Mouse (Mus musculus): Measurements from ENCODE around the gene 1600014C23Rik.

The 1600014C23Rik gene

GRCm38 (mm10) chr17:45751359-45751758 is 17.7 kb upstream of the 1600014C23Rik start:
- no peak for DNase-seq

GRCm38 (mm10) chr17:45749100-45749499 is 15.5 kb upstream of the 1600014C23Rik start:
- no peak for DNase-seq

DNA sequence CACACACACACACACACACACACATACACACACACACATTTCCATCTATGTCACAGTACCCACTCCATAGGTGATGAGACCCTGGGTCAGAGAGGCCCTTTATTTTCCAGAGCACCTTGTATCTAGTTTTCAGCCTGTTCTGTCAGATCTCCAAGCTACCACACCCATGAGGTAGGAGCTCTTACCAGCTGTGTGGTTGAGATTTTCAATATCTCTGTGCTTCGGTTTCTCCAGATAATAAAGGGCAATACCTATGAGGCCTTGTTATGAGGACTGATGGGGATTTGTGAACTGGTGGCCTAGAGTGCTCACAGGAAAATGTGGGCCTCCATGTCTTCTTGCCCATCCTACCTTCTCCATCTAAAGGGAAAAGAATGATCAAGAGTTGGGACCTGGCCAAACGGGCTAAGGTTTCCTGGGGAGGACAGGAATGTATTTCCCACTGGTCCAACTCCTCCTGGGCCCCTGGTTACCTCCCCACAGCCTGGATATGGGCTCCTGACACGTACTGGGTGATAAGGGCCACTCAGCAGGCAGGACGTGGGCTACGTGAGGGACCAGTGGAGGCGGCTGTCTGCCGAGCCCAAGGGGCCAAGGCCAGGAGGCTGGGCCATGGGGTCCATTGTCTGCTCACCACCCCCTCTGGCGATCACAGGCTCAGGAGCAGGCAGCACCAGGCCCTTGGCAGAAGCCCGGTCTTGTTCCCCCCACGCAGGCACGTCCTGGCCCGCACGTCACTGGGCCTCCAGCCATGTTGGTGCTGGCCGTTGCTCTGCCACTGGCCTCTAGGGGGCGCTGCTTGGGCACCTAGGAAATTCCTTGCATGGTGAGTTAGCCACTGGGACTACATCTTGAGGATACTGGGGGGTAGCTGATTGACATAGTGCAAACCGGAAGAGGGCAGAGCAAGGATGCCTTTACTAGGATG is 14.5 kb upstream of the 1600014C23Rik start:
- DNase-seq: peak; percentile 78

- no peak for DNase-seq
Observed at GRCm38 (mm10) chr17:45747293-45747692, 13.6 kb upstream of the 1600014C23Rik start.

DNA sequence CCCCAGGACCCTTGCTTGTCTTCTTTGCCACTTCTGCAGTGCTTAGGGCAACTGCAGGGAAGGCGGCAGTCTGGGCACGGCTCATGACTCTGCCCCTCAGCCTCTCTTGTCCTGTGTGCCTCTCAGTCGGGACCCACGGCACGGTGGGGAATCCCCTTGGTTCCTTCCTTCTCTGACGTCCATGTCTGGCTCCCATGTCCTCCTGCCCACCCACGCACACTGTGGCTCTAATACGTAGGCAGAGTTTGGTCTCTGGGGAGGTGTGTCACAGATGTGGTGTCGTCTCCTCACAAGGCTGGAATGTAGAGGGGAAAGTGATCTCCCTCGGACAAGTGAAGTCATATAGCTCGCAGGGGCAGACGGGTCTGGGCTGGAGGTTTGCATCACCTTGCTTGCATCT is 13.1 kb upstream of the 1600014C23Rik start:
- no peak for DNase-seq

DNA sequence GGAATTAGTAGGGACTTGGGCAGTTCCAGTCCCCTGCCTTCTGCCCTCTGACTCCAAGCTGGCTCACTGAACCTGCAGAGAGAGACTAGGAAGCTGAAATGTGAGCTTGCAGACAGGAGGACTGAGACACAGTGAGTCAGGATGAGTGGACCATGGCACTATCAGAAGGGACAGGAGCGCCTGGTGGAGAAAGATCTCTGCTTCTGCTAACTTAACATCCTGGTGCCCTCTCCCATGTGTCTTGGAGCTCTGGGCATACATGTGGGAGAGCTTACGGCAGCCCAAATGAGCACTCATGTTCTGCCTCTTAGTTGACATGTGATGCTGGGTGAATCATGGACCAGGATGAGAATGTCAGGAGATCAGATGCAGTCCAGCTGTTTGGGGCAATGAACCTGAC is 12.0 kb upstream of the 1600014C23Rik start:
- DNase-seq: peak; percentile 61

DNA sequence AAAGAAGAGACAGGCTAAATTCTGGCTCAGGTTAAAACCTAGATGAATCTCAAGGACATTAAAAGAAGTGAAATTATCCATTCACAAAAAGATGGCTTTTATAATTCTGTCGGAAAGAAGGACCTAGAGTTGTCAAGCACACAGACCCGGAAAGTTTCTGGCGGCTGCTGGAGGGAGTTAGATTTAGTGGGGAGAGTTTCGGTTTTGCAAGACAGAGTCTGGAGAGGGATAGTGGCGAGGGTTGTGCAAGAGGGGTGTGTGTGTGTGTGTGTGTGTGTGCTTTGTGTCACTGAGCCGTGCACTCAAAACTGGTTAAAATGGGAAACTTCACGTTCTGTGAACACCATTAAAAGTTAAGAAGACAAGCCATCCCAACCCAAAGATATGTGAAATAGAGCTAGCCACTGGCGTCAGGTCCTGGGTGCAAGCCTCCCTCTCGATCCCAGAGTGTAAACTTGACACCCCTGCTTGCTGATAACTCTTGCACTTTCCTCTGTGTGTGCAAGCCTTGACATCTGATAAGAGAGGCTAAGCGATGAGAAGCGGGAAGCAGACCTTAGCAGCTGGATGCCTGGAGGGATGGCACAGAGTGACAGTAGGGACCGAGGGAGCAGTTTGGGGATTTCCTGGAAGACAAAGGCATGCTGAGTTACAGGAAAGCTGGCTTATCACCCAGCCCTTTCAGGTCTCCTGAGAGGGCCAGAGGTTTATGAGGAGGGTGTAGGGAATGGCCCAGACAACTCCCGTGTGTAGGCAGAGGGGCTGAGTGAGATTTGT is 8.9 kb upstream of the 1600014C23Rik start:
- peak; percentile 62 for DNase-seq

DNA sequence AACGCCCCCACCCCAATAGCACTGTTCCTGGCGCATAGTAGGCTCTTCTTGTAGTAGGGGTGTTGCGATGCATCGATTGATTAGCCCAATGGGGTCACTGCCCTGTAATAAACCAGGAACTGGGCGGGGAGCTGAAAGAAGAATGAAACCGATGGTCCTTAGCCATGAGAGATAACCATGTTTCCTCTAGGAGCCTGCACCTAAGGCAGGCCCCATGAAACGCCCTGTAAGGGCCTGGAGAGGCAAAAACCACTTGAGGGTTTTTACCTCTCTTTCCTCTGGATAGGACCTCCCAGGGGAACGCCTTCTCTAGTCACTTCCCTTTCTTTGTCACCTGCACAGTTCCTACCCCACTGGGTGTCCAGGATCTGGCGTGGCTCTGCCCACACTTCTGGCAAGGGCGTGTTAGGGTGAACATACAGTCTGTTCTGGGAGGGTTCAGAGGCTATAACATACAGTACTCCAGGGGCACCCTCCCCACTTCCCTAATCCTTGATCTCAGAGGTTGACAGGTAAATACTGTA is 3.5 kb upstream of the 1600014C23Rik start:
- peak; percentile 44 for DNase-seq

DNA sequence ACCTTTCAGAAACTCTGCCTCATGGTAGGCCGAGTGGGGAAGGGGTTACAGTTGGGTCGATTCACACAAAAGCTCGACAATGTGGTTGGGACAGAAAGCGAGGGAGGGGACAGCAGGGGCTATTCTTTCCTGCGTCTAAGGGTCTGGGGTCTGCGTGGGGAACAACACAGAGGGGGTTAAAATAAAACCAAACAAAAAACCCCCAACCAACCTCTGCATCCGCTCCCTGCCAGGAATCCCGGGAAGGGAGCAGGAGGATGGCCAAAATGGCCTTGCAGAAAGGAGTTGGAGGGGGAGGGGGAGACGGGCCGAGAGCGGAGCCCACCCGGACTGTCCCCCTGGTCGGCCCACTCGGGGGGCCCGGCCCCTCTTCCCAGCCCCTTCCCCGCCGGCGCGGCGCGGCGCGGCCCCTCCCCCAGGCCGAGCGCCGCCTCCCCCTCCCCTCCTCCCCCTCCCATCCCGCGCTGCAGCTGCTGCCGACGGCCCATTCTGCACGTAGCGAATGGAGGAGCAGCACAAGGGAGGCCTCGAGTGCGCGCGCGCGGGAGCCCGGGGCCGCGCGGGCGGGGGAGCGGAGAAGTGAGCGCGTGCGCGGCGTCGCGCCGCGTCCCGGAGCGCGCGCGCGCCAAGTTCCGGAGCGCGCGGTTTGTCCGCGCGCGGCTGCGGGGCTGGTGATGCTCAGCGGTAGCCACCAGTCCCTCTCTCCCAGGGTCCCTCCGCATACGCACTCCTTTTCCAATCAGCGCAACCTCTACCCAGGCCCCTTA is 2.9 kb upstream of the 1600014C23Rik start:
- DNase-seq: peak; percentile 92

DNA sequence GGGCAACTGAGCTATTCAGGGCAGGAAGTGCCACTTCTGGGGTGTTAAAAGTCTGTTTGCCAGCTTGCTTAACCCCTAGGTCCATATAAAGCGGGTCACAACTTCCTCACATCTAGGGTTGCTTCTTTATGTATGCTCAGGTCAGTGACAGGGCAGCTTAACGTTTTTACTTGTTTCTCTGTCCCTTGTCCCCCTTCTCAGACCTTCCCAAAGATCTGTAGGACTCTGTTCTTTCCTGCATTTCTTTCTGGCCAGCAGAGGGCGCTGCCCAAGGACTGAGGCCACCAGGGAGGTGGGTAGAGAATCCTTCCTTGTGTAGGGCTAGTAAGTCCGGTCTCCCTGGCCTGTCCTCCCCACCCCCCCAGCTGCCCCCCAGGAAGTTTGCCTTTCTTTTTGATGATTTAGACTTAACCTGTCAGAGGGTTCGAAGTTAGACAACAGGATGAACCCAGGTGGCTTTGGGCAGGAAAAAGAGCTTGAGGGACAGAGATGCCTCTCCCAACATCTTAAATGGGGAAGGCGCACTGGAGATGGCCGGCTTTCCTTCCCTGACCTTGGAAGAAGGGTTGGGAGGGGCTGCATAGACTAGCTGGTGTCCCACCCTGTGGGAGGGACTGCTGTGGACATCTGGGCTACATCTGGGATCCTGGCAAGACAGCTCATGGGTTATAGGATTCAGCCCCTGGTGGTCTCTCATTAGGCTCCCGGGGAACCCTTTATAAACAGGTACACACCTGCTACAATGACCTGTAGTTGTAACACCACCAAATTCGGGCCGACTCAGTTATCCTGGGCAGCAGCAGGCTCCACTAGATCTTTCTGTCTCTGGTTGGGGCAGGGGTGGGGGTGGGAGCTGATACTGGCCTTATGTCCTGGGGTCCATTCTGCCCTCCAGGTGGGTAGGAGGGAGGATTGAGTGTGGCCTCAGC is 2.0 kb upstream of the 1600014C23Rik start:
- peak; percentile 89 for DNase-seq

- DNase-seq: no peak
Observed at GRCm38 (mm10) chr17:45734881-45735280, 1.2 kb upstream of the 1600014C23Rik start.

DNA sequence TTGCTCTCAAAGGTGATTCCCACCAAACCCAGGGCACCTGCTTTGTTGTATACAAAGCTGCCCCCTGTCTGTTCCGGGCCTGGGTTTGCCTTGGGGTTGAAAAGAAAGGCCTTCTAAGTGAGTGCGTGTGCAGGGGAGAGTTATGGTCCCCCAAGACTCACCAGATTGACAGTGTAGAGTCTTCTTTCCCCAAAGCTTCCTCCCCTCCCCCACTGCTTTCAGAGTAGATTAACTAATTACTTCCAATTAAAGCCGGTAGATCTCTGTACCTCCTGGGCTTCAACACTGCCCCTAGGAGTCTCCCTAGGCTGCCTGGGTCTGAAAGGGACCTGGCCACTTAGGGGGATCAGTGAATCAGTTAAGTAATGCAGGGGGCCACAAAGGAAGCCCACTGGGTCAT is 689 bp upstream of the 1600014C23Rik start:
- DNase-seq: no peak

- DNase-seq: no peak
Observed at GRCm38 (mm10) chr17:45733038-45733734, 458 bp downstream of the 1600014C23Rik start.

- peak; percentile 82 for DNase-seq
Observed at GRCm38 (mm10) chr17:45731172-45731864, 2.3 kb downstream of the 1600014C23Rik start.

DNA sequence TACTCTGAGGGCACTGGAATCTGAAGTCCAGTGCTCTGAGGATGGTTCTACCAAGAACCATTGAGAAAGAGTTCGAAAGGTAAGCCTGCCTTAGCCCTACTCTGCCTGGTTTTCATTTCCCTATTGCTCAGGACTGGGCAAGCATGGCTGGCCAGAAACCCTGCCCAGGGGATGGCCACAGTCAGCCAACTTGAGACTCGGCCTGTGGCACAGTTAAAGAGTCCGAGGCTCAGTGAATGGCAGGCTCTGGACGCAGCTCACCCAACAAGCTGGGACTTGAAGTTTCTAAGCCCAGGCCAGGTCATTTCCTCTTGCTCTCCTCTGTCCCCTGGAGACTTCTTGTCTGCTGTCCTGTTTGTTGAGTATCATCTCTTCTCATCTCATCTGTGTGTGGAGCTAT is 2.9 kb downstream of the 1600014C23Rik start:
- no peak for DNase-seq

GRCm38 (mm10) chr17:45729387-45729786 is 4.3 kb downstream of the 1600014C23Rik start:
- no peak for DNase-seq

DNA sequence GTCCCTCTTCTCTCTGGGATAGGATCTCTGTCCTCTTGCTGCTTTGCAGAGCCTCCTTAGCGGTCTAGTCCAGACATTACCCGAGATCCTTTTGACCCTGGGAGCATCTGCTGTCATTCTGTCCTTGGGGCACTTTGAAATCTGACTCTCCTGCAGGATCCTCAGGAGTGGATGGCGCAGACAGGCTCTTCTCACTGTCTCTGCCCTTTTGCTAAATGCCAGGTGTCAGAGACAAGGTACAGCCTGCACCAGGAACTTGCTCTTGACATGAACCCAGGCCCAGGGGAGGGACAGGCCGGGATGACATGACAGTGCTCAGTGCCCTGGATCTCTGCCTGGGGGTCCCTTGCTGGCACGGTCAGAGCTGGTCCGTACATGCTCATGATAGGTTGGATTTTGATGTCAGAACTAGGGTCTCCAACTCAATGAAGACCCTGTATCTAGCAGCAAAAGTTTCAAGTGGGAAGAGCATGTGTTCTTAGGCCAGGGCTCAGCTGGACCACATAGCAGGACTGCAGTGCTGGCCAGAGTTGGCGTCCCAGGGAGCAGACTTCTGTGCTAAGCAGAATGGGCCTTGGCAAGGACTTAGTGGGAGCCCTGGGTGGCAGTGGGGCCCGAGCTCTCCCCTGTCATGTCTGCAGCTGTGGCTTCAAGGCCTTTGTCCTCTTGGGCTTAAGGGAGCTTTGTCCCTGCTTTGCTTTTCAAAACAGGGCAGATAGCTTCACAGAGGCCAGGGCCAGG is 5.5 kb downstream of the 1600014C23Rik start:
- DNase-seq: no peak

DNA sequence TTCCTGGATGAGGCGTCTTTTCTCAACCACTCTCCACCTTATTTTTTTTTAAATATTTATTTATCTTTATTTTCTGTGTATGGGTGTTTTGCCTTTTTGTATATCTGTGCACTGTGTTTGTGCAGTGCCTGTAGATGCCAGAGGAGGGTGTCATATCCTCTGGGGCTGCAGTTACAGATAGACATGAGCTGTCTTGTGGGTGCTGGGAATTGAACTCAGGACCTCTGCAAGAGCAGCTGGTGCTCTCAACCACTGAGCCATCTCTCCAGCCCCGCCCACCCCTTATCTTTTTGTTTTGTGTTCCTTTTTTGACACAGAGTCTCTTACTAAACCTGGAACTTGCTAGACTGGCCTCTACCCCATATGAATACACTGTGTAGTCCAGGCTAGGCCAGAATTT is 6.2 kb downstream of the 1600014C23Rik start:
- DNase-seq: no peak

- DNase-seq: peak; percentile 79
Observed at GRCm38 (mm10) chr17:45726249-45726648, 7.4 kb downstream of the 1600014C23Rik start.

- DNase-seq: no peak
Observed at GRCm38 (mm10) chr17:45724574-45724921, 9.1 kb downstream of the 1600014C23Rik start.
